Mouse (Mus musculus): ENCODE measurements around the gene Immp2l. TPM values are rescaled to one million over a fixed set of nuclear protein-coding genes. Genes with fewer than 3 reads are reported as not detected.

The Immp2l gene
- polyA plus RNA-seq, 1 experiment from 2014 or later, result 7.4 TPM

- H3K4me3 ChIP-seq (ENCODE audit: low read length), result no peak overlapping the region
- no peak for ATAC-seq (ENCODE audit: low FRiP score, low TSS enrichment)
- no peaks in the 10 kb centered on the region for H3K4me1 ChIP-seq (ENCODE audit: control insufficient read depth, insufficient read depth, low read length)
- no peak overlapping the region for H3K27ac ChIP-seq (ENCODE audit: low read depth, low read length)
- H3K4me2 ChIP-seq (replicated peaks; ENCODE audit: low read depth, low read length), result no peak overlapping the region
- no peaks in the 10 kb centered on the region for H3K36me3 ChIP-seq (ENCODE audit: control insufficient read depth, insufficient read depth, low read length)
- no peaks in the 10 kb centered on the region for H3K27me3 ChIP-seq (ENCODE audit: control insufficient read depth, insufficient read depth, low read length)
- no peak overlapping the region for H3K9ac ChIP-seq (ENCODE audit: low read depth, low read length)
- no peaks in the 10 kb centered on the region for H3K9me3 ChIP-seq (ENCODE audit: control insufficient read depth, low read length)
Observed at GRCm38 (mm10) chr12:41428806-41429205, 404.9 kb downstream of the Immp2l start.

GRCm38 (mm10) chr12:41436206-41436985 is 412.5 kb downstream of the Immp2l start:
- H3K27ac ChIP-seq (ENCODE audit: low read depth, low read length), result no peak overlapping the region
- no peaks in the 10 kb centered on the region for H3K4me1 ChIP-seq (ENCODE audit: control insufficient read depth, insufficient read depth, low read length)
- no peak for ATAC-seq (ENCODE audit: low FRiP score, low TSS enrichment)
- no peak overlapping the region for H3K4me2 ChIP-seq (replicated peaks; ENCODE audit: low read depth, low read length)
- H3K36me3 ChIP-seq (ENCODE audit: control insufficient read depth, insufficient read depth, low read length), result no peaks in the 10 kb centered on the region
- 82% methylated on average over 5 of the region's 5 CpGs for WGBS
- no peaks in the 10 kb centered on the region for H3K27me3 ChIP-seq (ENCODE audit: control insufficient read depth, insufficient read depth, low read length)
- no peaks in the 10 kb centered on the region for H3K9me3 ChIP-seq (ENCODE audit: control insufficient read depth, low read length)
- H3K9ac ChIP-seq (ENCODE audit: low read depth, low read length), result no peak overlapping the region
- no peak overlapping the region for H3K4me3 ChIP-seq (ENCODE audit: low read length)

- no peak overlapping the region for H3K4me3 ChIP-seq (ENCODE audit: low read length)
- H3K9ac ChIP-seq (ENCODE audit: low read depth, low read length), result no peak overlapping the region
- H3K27me3 ChIP-seq (ENCODE audit: control insufficient read depth, insufficient read depth, low read length), result no peaks in the 10 kb centered on the region
- no peaks in the 10 kb centered on the region for H3K9me3 ChIP-seq (ENCODE audit: control insufficient read depth, low read length)
- H3K36me3 ChIP-seq (ENCODE audit: control insufficient read depth, insufficient read depth, low read length), result no peaks in the 10 kb centered on the region
- ATAC-seq (ENCODE audit: low FRiP score, low TSS enrichment), result peak; percentile 87
- H3K4me1 ChIP-seq (ENCODE audit: control insufficient read depth, insufficient read depth, low read length), result peaks cover 8% of the 10 kb centered on the region; the same call in 1 of the 2 replicates
- no peak overlapping the region for H3K27ac ChIP-seq (ENCODE audit: low read depth, low read length)
- H3K4me2 ChIP-seq (replicated peaks; ENCODE audit: low read depth, low read length), result no peak overlapping the region
- 24% methylated on average over 4 of the region's 4 CpGs for WGBS
Observed at GRCm38 (mm10) chr12:41438446-41438845, 414.6 kb downstream of the Immp2l start.

GRCm38 (mm10) chr12:41468374-41468991 is 444.6 kb downstream of the Immp2l start:
- Histone ChIP-seq H3K4me3 (ENCODE audit: low read length) (no peak overlapping the region), H3K4me2 (replicated peaks; ENCODE audit: low read depth, low read length) (no peak overlapping the region), H3K4me1 (ENCODE audit: control insufficient read depth, insufficient read depth, low read length) (no peaks in the 10 kb centered on the region), H3K9ac (ENCODE audit: low read depth, low read length) (no peak overlapping the region), H3K9me3 (ENCODE audit: control insufficient read depth, low read length) (no peaks in the 10 kb centered on the region), H3K36me3 (ENCODE audit: control insufficient read depth, insufficient read depth, low read length) (no peaks in the 10 kb centered on the region), H3K27me3 (ENCODE audit: control insufficient read depth, insufficient read depth, low read length) (no peaks in the 10 kb centered on the region), H3K27ac (ENCODE audit: low read depth, low read length) (no peak overlapping the region)
- ATAC-seq (ENCODE audit: low FRiP score, low TSS enrichment), result no peak
- 91% methylated on average over 3 of the region's 3 CpGs for WGBS

GRCm38 (mm10) chr12:41469096-41469801 is 445.4 kb downstream of the Immp2l start:
- H3K4me1 ChIP-seq (ENCODE audit: control insufficient read depth, insufficient read depth, low read length), result no peaks in the 10 kb centered on the region
- no peak overlapping the region for H3K4me3 ChIP-seq (ENCODE audit: low read length)
- H3K4me2 ChIP-seq (replicated peaks; ENCODE audit: low read depth, low read length), result no peak overlapping the region
- WGBS, result 74% methylated on average over 6 of the region's 6 CpGs
- no peaks in the 10 kb centered on the region for H3K36me3 ChIP-seq (ENCODE audit: control insufficient read depth, insufficient read depth, low read length)
- ATAC-seq (ENCODE audit: low FRiP score, low TSS enrichment), result no peak
- no peaks in the 10 kb centered on the region for H3K9me3 ChIP-seq (ENCODE audit: control insufficient read depth, low read length)
- H3K9ac ChIP-seq (ENCODE audit: low read depth, low read length), result no peak overlapping the region
- no peaks in the 10 kb centered on the region for H3K27me3 ChIP-seq (ENCODE audit: control insufficient read depth, insufficient read depth, low read length)
- no peak overlapping the region for H3K27ac ChIP-seq (ENCODE audit: low read depth, low read length)

GRCm38 (mm10) chr12:41481486-41481885 is 457.6 kb downstream of the Immp2l start:
- Histone ChIP-seq H3K4me2 (replicated peaks; ENCODE audit: low read depth, low read length) (no peak overlapping the region), H3K4me3 (ENCODE audit: low read length) (no peak overlapping the region), H3K36me3 (ENCODE audit: control insufficient read depth, insufficient read depth, low read length) (no peaks in the 10 kb centered on the region), H3K27me3 (ENCODE audit: control insufficient read depth, insufficient read depth, low read length) (peaks cover 4% of the 10 kb centered on the region; the same call in 1 of the 2 replicates), H3K4me1 (ENCODE audit: control insufficient read depth, insufficient read depth, low read length) (0 out of 2 replicates have a peak, but pooled peaks cover 2% of the 10 kb centered on the region), H3K9me3 (ENCODE audit: control insufficient read depth, low read length) (no peaks in the 10 kb centered on the region), H3K27ac (ENCODE audit: low read depth, low read length) (no peak overlapping the region), H3K9ac (ENCODE audit: low read depth, low read length) (no peak overlapping the region)
- WGBS, result 51% methylated on average over 2 of the region's 2 CpGs
- ATAC-seq (ENCODE audit: low FRiP score, low TSS enrichment), result no peak

GRCm38 (mm10) chr12:41483091-41483592 is 459.3 kb downstream of the Immp2l start:
- 77% methylated on average over 5 of the region's 5 CpGs for WGBS
- H3K9ac ChIP-seq (ENCODE audit: low read depth, low read length), result no peak overlapping the region; the same call in 1 of the 2 replicates
- H3K27ac ChIP-seq (ENCODE audit: low read depth, low read length), result no peak overlapping the region
- 0 out of 2 replicates have a peak, but pooled peaks cover 2% of the 10 kb centered on the region for H3K4me1 ChIP-seq (ENCODE audit: control insufficient read depth, insufficient read depth, low read length)
- H3K9me3 ChIP-seq (ENCODE audit: control insufficient read depth, low read length), result no peaks in the 10 kb centered on the region
- peaks cover 4% of the 10 kb centered on the region; the same call in 1 of the 2 replicates for H3K27me3 ChIP-seq (ENCODE audit: control insufficient read depth, insufficient read depth, low read length)
- no peak for ATAC-seq (ENCODE audit: low FRiP score, low TSS enrichment)
- H3K36me3 ChIP-seq (ENCODE audit: control insufficient read depth, insufficient read depth, low read length), result no peaks in the 10 kb centered on the region
- peak overlapping the region; percentile 33 for H3K4me3 ChIP-seq (ENCODE audit: low read length)
- H3K4me2 ChIP-seq (replicated peaks; ENCODE audit: low read depth, low read length), result peak overlapping the region; percentile 46

GRCm38 (mm10) chr12:41483593-41484451 is 459.9 kb downstream of the Immp2l start:
- Histone ChIP-seq H3K9me3 (ENCODE audit: control insufficient read depth, low read length) (no peaks in the 10 kb centered on the region), H3K9ac (ENCODE audit: low read depth, low read length) (no peak overlapping the region; the same call in 1 of the 2 replicates), H3K27me3 (ENCODE audit: control insufficient read depth, insufficient read depth, low read length) (peaks cover 4% of the 10 kb centered on the region; the same call in 1 of the 2 replicates), H3K27ac (ENCODE audit: low read depth, low read length) (no peak overlapping the region), H3K4me1 (ENCODE audit: control insufficient read depth, insufficient read depth, low read length) (0 out of 2 replicates have a peak, but pooled peaks cover 2% of the 10 kb centered on the region), H3K4me2 (replicated peaks; ENCODE audit: low read depth, low read length) (peak overlapping the region; percentile 46), H3K4me3 (ENCODE audit: low read length) (peak overlapping the region; percentile 33), H3K36me3 (ENCODE audit: control insufficient read depth, insufficient read depth, low read length) (no peaks in the 10 kb centered on the region)
- WGBS, result 15% methylated on average over 23 of the region's 23 CpGs
- ATAC-seq (ENCODE audit: low FRiP score, low TSS enrichment), result no peak
